Mouse (Mus musculus): Measurements from ENCODE around the gene Nadk. TPM values are rescaled to one million over a fixed set of nuclear protein-coding genes. Genes with fewer than 3 reads are reported as not detected.
"Not testable (repeated sequence)": the region's sequence is repeated elsewhere in the genome, so short reads cannot be mapped to it uniquely, and the experiment has no call there.

Nadk gene
- polyA plus RNA-seq, 1 experiment from 2014 or later = 113 TPM

- Histone ChIP-seq H3K27me3 (replicated peaks; ENCODE audit: control insufficient read depth, insufficient read depth, low read length) (no peaks in the 10 kb centered on the region), H3K9ac (replicated peaks; ENCODE audit: low read depth, low read length) (no peak overlapping the region), H3K4me2 (ENCODE audit: low read length) (no peak overlapping the region), H3K4me3 (replicated peaks; ENCODE audit: low read length) (no peak overlapping the region), H3K27ac (ENCODE audit: low read length) (no peak overlapping the region), H3K9me3 (ENCODE audit: control insufficient read depth, low read length) (no peaks in the 10 kb centered on the region), H3K4me1 (replicated peaks; ENCODE audit: control insufficient read depth, insufficient read depth, low read length) (peaks cover 15% of the 10 kb centered on the region), H3K36me3 (ENCODE audit: control insufficient read depth, insufficient read depth) (no peaks in the 10 kb centered on the region)
- no peak for ATAC-seq
- 36% methylated on average over 2 of the region's 2 CpGs for WGBS
These were observed 6.0 kb downstream of the Nadk start for GRCm38 (mm10) chr4:155568170-155568569.

- Histone ChIP-seq H3K4me1 (replicated peaks; ENCODE audit: control insufficient read depth, insufficient read depth, low read length) (peaks cover 15% of the 10 kb centered on the region), H3K27me3 (replicated peaks; ENCODE audit: control insufficient read depth, insufficient read depth, low read length) (no peaks in the 10 kb centered on the region), H3K9me3 (ENCODE audit: control insufficient read depth, low read length) (no peaks in the 10 kb centered on the region), H3K4me3 (replicated peaks; ENCODE audit: low read length) (no peak overlapping the region), H3K9ac (replicated peaks; ENCODE audit: low read depth, low read length) (0 out of 2 replicates have a peak overlapping the region, but pooled peaks have one; percentile 25), H3K4me2 (ENCODE audit: low read length) (no peak overlapping the region), H3K27ac (ENCODE audit: low read length) (no peak overlapping the region), H3K36me3 (ENCODE audit: control insufficient read depth, insufficient read depth) (no peaks in the 10 kb centered on the region)
- 89% methylated on average over 7 of the region's 7 CpGs for WGBS
- no peak for ATAC-seq
These were observed 6.6 kb downstream of the Nadk start for GRCm38 (mm10) chr4:155568632-155569370.

GRCm38 (mm10) chr4:155569818-155570217 is 7.6 kb downstream of the Nadk start:
- H3K4me1 ChIP-seq (replicated peaks; ENCODE audit: control insufficient read depth, insufficient read depth, low read length) = peaks cover 8% of the 10 kb centered on the region
- H3K36me3 ChIP-seq (ENCODE audit: control insufficient read depth, insufficient read depth) = no peaks in the 10 kb centered on the region
- WGBS = 92% methylated on average over 6 of the region's 6 CpGs
- H3K4me2 ChIP-seq (ENCODE audit: low read length) = no peak overlapping the region
- no peak for ATAC-seq
- H3K9ac ChIP-seq (replicated peaks; ENCODE audit: low read depth, low read length) = no peak overlapping the region
- no peak overlapping the region for H3K4me3 ChIP-seq (replicated peaks; ENCODE audit: low read length)
- no peak overlapping the region for H3K27ac ChIP-seq (ENCODE audit: low read length)
- no peaks in the 10 kb centered on the region for H3K9me3 ChIP-seq (ENCODE audit: control insufficient read depth, low read length)
- no peaks in the 10 kb centered on the region for H3K27me3 ChIP-seq (replicated peaks; ENCODE audit: control insufficient read depth, insufficient read depth, low read length)

- not testable (repeated sequence) for H3K4me1 ChIP-seq (replicated peaks; ENCODE audit: control insufficient read depth, insufficient read depth, low read length); H3K27me3 ChIP-seq (replicated peaks; ENCODE audit: control insufficient read depth, insufficient read depth, low read length); H3K9me3 ChIP-seq (ENCODE audit: control insufficient read depth, low read length); H3K36me3 ChIP-seq (ENCODE audit: control insufficient read depth, insufficient read depth); H3K9ac ChIP-seq (replicated peaks; ENCODE audit: low read depth, low read length); H3K4me2 ChIP-seq (ENCODE audit: low read length); ATAC-seq; H3K4me3 ChIP-seq (replicated peaks; ENCODE audit: low read length); H3K27ac ChIP-seq (ENCODE audit: low read length)
- 96% methylated on average over 11 of the region's 11 CpGs for WGBS
These were observed 8.1 kb downstream of the Nadk start for GRCm38 (mm10) chr4:155570315-155570714.

GRCm38 (mm10) chr4:155571442-155571841 is 9.3 kb downstream of the Nadk start:
- H3K4me1 ChIP-seq (replicated peaks; ENCODE audit: control insufficient read depth, insufficient read depth, low read length) = no peaks in the 10 kb centered on the region
- H3K4me2 ChIP-seq (ENCODE audit: low read length) = no peak overlapping the region
- H3K9me3 ChIP-seq (ENCODE audit: control insufficient read depth, low read length) = no peaks in the 10 kb centered on the region
- H3K27ac ChIP-seq (ENCODE audit: low read length) = no peak overlapping the region
- WGBS = 86% methylated on average over 2 of the region's 2 CpGs
- no peaks in the 10 kb centered on the region for H3K27me3 ChIP-seq (replicated peaks; ENCODE audit: control insufficient read depth, insufficient read depth, low read length)
- H3K36me3 ChIP-seq (ENCODE audit: control insufficient read depth, insufficient read depth) = no peaks in the 10 kb centered on the region
- ATAC-seq = no peak
- H3K9ac ChIP-seq (replicated peaks; ENCODE audit: low read depth, low read length) = no peak overlapping the region
- H3K4me3 ChIP-seq (replicated peaks; ENCODE audit: low read length) = no peak overlapping the region

GRCm38 (mm10) chr4:155573155-155573554 is 11.0 kb downstream of the Nadk start:
- WGBS = 95% methylated on average over 2 of the region's 2 CpGs
- Histone ChIP-seq H3K27me3 (replicated peaks; ENCODE audit: control insufficient read depth, insufficient read depth, low read length) (no peaks in the 10 kb centered on the region), H3K36me3 (ENCODE audit: control insufficient read depth, insufficient read depth) (no peaks in the 10 kb centered on the region; the same call in 1 of the 2 replicates), H3K4me3 (replicated peaks; ENCODE audit: low read length) (no peak overlapping the region), H3K4me2 (ENCODE audit: low read length) (no peak overlapping the region), H3K4me1 (replicated peaks; ENCODE audit: control insufficient read depth, insufficient read depth, low read length) (no peaks in the 10 kb centered on the region), H3K9ac (replicated peaks; ENCODE audit: low read depth, low read length) (no peak overlapping the region), H3K9me3 (ENCODE audit: control insufficient read depth, low read length) (no peaks in the 10 kb centered on the region), H3K27ac (ENCODE audit: low read length) (no peak overlapping the region)
- no peak for ATAC-seq

GRCm38 (mm10) chr4:155573876-155574275 is 11.7 kb downstream of the Nadk start:
- H3K9ac ChIP-seq (replicated peaks; ENCODE audit: low read depth, low read length) = no peak overlapping the region
- no peak overlapping the region for H3K4me3 ChIP-seq (replicated peaks; ENCODE audit: low read length)
- no peak overlapping the region for H3K4me2 ChIP-seq (ENCODE audit: low read length)
- no peak overlapping the region for H3K27ac ChIP-seq (ENCODE audit: low read length)
- no peaks in the 10 kb centered on the region; the same call in 1 of the 2 replicates for H3K36me3 ChIP-seq (ENCODE audit: control insufficient read depth, insufficient read depth)
- H3K4me1 ChIP-seq (replicated peaks; ENCODE audit: control insufficient read depth, insufficient read depth, low read length) = no peaks in the 10 kb centered on the region
- no peaks in the 10 kb centered on the region for H3K9me3 ChIP-seq (ENCODE audit: control insufficient read depth, low read length)
- no peaks in the 10 kb centered on the region for H3K27me3 ChIP-seq (replicated peaks; ENCODE audit: control insufficient read depth, insufficient read depth, low read length)
- WGBS = 97% methylated on average over 9 of the region's 9 CpGs
- ATAC-seq = no peak

GRCm38 (mm10) chr4:155574931-155575330 is 12.8 kb downstream of the Nadk start:
- Histone ChIP-seq H3K4me1 (replicated peaks; ENCODE audit: control insufficient read depth, insufficient read depth, low read length) (no peaks in the 10 kb centered on the region), H3K9ac (replicated peaks; ENCODE audit: low read depth, low read length) (no peak overlapping the region), H3K27ac (ENCODE audit: low read length) (no peak overlapping the region), H3K36me3 (ENCODE audit: control insufficient read depth, insufficient read depth) (no peaks in the 10 kb centered on the region; the same call in 1 of the 2 replicates), H3K4me2 (ENCODE audit: low read length) (no peak overlapping the region), H3K9me3 (ENCODE audit: control insufficient read depth, low read length) (no peaks in the 10 kb centered on the region), H3K27me3 (replicated peaks; ENCODE audit: control insufficient read depth, insufficient read depth, low read length) (no peaks in the 10 kb centered on the region), H3K4me3 (replicated peaks; ENCODE audit: low read length) (no peak overlapping the region)
- 92% methylated on average over 11 of the region's 11 CpGs for WGBS
- no peak for ATAC-seq

GRCm38 (mm10) chr4:155575521-155575920 is 13.3 kb downstream of the Nadk start:
- Histone ChIP-seq H3K27ac (ENCODE audit: low read length) (no peak overlapping the region), H3K9me3 (ENCODE audit: control insufficient read depth, low read length) (no peaks in the 10 kb centered on the region), H3K9ac (replicated peaks; ENCODE audit: low read depth, low read length) (no peak overlapping the region), H3K4me3 (replicated peaks; ENCODE audit: low read length) (no peak overlapping the region), H3K4me2 (ENCODE audit: low read length) (no peak overlapping the region), H3K27me3 (replicated peaks; ENCODE audit: control insufficient read depth, insufficient read depth, low read length) (no peaks in the 10 kb centered on the region), H3K4me1 (replicated peaks; ENCODE audit: control insufficient read depth, insufficient read depth, low read length) (no peaks in the 10 kb centered on the region), H3K36me3 (ENCODE audit: control insufficient read depth, insufficient read depth) (no peaks in the 10 kb centered on the region; the same call in 1 of the 2 replicates)
- WGBS = 89% methylated on average over 8 of the region's 8 CpGs
- ATAC-seq = no peak

All from forebrain, embryonic 16.5 days (tissue).